Mouse (Mus musculus) right cerebral cortex, adult 18-20 months (tissue): ENCODE results near the gene Grk5.

Experiments
- DNase-seq: peaks from one replicate; pipeline ENCODE4 v3.0.0; 2022; ENCODE audit warnings: mixed read lengths

Gene Grk5

GRCm38 (mm10) chr19:60981391-60981790 lies 91.8 kb downstream of the Grk5 start:
- no peak for DNase-seq

DNA sequence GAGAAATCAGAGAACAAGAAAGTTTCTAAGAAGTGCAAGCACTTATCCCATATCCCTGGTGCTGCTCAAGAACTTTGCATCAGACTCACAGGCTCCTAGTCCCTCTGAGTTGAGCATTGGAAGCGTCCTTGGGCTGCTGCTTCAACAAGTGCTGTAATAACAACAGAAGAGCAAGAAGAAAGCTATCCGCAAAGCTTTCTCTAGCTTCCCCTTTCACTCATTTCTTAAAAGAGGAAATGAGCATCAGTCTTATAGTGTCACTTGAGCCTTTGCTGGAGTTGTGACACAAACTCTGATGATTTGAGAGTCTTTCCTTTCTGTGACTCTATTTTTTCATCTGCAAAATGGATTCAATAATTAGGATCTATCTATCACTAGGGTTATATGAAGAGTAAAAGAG lies 92.3 kb downstream of the Grk5 start:
- no peak for DNase-seq

DNA sequence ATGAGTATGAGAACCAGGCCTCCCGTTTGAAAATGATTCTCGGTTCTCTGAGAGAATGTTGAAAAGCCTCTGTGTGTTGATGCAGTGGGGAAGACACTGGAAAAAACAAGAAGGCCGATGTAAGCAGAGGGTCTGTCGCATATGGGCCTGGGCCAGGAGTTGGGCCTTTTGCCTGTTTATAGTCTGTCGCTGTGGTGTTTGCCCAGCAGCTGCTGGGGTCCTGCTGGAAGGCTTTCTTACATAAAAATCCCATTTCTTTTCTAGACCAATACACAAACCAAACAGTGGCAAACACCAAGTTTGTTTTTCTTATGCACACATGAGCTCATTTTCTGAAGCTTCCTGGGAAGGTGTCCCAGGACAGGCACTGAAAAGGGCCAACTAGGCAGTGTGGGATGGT lies 100.2 kb downstream of the Grk5 start:
- DNase-seq: no peak

GRCm38 (mm10) chr19:60994214-60994613 lies 104.7 kb downstream of the Grk5 start:
- no peak for DNase-seq

GRCm38 (mm10) chr19:60994845-60995244 lies 105.3 kb downstream of the Grk5 start:
- no peak for DNase-seq

- DNase-seq: no peak
These were observed 108.2 kb downstream of the Grk5 start for GRCm38 (mm10) chr19:60997784-60998183.

DNA sequence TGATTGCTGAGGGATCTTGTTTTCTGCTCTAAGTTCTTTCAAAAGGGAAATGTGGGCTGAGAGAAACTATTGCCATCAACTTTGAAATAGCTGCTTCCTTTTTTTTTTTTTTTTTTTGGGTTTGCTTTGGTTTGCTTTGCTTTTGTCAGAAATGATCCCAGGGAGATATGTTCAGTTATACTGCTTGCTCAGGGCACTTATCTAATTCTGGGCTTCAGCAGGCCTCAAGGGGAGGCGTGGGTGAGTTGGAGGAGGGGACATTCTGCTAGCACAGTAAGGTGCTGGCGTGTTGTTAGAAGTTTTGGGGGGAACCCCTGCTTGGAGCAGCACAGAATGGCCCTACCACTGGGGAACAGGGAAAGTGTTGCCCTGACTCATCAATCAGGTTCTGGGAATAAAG lies 110.1 kb downstream of the Grk5 start:
- DNase-seq: no peak

DNA sequence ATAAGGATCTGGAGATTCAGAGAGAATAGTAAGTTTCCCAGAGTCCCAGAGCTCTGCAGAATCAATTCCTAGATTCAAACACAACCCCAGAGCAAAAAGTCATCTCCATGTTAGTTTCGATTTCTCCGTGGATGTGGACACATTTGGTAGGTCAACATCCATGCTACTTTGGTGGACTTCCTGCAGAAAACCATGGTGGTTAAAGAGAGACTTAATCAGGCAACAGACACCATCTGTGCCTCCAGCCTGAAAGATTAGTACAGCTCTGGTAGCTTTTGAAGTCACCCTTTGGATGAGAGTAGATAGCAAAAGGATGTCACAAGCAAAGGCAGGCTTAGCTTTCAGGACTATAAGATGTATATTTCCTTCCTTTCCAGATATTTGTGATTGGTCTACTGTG lies 111.4 kb downstream of the Grk5 start:
- DNase-seq: no peak

GRCm38 (mm10) chr19:61009266-61009665 lies 119.7 kb downstream of the Grk5 start:
- no peak for DNase-seq

DNA sequence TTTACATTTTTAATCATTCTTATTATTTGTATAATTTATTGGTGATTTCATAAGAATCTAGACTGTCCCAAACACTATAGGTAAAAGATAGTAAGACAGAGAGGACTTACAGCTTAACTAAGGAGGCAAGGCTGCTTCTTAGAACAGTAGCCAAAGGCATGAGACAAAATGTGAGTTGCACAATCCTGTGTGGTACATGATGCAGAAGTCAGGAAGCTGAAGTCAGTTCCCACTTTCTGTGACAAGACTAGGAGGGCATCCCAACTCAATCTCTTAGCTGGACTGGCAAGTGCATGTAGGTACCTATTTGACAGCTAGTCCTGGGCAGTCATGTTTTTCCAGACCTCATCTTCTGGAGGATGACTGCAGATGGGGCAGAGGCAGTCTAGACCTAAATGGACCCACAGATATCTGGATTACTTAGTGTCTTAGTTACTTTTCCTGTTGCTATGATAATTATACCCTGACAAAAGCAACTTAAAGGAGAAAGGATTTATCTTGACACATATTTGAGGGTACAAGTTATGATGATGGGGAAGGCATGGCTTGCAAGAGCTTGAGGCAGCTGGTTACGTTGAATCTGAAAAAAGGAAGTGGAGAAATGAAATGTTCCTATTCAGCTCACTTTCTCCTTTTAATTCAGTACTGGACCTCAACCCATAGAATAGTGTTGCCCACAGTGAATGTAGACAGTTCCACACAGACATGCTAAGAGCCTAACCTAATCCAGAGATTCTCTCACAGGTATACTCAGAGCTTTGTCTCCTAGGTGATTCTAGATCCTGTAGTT lies 128.1 kb downstream of the Grk5 start:
- no peak for DNase-seq

DNA sequence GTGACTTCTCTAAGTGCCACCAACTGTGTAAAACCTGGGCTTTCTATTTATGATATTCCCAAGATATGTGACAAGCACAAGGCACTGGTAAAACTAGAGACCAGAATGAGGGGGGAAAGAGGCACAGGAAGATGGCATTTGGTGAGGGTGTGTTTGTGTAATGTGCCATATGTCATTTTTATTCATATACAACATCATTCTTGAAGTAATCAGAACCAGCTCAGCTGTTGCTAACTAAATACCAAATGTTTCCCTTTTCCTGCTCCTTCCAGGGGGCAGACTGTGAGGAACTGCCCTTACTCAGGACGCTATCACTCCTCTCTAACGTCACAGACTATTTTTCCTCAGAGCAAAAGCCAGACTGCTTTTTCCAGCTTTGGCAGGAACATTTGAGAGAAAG lies 132.0 kb downstream of the Grk5 start:
- peak; percentile 3 for DNase-seq

DNA sequence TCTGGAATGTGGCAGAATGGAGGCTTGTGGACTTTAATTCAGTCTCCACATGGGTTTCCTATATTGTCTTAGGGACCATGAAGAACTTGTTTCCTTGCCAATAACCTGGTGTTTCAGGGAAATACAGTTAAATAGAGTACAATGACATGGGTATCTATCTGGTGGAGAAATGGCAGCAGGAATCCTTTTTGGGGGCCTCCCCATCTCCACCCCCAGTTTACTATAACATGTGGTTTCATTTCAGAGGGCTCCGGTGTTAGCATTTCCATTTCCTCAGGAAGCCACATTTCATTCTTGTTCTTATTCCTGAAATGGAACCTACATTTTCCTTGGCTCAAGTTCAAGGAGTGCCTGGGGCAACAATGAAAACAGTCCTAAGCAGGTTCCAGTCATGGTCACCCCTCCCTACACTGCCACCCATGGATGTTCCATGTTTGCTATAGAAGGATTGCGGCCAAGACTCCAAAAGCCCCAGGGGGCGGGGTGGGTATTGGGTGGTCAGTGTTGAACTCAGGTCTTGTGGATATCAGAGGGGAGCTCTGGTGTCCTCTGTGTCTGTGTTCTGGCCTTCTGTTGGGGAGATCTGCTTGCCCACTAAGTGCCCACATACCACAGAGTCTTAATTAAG lies 132.5 kb downstream of the Grk5 start:
- DNase-seq: no peak

DNA sequence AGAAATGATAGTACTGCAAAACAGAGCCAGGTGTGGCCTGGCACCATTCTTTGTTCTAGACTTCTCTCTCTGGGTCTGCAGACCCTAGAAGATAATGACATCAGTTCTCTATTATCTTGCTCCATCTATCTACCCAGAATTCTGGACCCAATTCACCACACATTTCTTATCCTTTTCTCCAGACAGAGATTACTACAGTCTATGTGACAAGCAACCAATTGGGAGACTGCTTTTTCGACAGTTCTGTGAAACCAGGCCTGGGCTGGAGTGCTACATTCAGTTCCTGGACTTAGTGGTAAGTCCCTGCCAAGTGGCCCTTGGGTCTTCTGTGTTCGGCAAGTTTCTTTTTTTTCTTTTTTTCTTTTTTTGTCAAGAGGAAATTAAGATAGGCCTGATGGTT lies 142.0 kb downstream of the Grk5 start:
- no peak for DNase-seq

- DNase-seq: no peak
These were observed 149.6 kb downstream of the Grk5 start for GRCm38 (mm10) chr19:61039151-61039550.

- no peak for DNase-seq
These were observed 159.1 kb downstream of the Grk5 start for GRCm38 (mm10) chr19:61048646-61049045.

DNA sequence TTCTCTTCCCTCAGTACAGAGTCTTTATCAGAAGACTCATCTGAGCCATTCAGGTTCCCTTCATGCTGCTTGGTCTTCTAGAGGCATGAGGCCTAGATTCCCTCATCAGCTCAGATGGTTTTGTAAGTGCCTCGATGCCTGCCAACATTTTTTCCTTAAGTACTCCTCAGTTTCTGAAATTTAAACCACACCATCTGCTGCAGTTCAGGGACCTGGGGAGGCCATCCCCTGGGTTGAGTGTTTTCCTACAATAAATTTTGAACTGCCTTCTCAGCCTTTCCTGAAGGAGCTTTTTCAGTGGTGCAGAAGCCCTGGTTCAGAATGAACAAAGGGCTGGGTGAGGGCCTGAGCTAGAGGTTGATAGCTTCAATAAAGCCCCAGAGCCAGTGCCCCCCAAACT lies 159.9 kb downstream of the Grk5 start:
- DNase-seq: no peak

GRCm38 (mm10) chr19:61051151-61051550 lies 161.6 kb downstream of the Grk5 start:
- no peak for DNase-seq

DNA sequence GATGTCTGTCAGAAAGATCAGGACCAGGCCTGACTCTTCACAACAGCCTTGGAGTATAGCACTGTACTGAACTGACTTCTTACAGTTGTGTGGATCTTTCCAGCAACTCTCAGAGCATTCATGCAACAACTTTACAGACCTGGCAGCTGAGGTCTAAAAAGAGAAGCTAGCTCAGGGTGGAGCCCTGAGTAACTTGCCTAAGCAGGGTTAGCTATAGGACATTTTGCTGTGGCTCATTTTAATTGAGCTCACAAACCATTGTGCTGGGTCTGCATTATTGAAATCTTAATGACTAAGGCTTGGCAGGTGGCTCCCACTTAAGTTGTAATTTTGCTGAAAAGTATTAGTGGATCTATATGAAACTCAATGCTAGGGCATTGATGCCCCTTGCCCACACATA lies 162.5 kb downstream of the Grk5 start:
- DNase-seq: no peak

- DNase-seq: no peak
These were observed 163.2 kb downstream of the Grk5 start for GRCm38 (mm10) chr19:61052786-61053185.

DNA sequence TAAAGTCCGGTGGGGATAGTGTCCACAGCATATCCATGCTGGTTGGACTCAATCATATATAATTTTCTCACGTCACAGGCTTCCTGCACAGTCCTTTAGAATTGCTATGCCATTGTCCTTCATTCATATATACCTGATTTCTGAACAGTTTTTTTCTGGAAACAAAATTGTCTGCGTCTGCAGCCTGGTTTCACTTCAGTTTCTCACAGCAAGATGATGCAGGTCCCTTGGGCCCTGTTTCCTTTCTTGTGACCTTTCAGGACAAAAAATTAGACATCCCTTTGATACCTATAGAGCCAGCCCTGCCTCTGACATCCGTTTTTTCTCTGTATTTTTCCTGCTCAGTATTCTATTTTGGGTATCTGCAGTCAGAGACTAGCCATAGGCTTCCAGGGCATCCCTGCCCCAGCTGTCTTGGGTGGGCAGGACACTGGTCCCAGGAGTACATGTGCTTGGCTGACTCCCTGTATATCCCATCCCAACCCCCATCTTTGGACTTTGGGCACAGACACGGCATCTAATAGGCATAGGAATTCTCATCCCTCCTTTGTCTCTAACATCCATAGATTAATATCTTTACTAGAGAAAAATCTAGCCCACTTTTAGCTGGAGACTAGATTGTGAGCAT lies 167.3 kb downstream of the Grk5 start:
- no peak for DNase-seq

DNA sequence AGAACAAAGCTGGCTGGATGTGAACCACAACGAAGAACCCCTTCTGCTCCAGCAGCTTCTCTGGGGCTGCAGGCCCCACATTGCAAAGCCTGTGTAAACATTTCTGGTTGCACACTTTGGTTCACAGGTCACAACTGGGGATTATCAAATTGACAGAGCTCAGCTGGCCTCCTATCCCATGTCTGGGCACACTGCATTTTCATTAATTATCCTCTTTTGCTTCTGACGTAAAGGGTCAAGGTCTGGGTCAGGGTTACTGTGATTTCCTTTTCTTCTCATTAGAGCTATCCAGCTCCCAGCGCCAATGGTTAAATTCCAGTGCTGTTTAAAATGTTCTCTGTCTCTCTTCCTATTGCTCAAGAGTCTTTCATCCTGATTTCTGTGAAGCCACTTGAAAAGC lies 168.0 kb downstream of the Grk5 start:
- no peak for DNase-seq

DNA sequence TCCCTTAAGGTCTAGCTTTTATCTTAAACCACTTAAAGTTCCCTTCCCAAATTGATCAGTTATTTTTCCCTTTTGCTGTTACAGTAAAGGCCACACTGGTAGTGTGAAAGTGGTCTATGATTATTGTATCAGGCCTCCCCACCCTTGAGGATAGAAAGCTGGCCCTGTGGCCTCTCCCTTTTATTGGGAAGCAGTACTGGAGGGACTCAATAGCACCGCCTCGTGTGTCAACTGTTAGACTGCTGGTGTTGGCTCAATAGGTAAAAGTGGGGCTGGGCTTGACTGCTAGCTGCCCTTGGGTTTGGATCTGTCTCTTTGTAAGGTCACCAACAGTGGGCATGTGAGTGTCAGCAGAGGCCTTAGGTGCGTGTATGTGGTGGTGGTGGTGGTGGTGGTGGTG lies 174.8 kb downstream of the Grk5 start:
- no peak for DNase-seq

DNA sequence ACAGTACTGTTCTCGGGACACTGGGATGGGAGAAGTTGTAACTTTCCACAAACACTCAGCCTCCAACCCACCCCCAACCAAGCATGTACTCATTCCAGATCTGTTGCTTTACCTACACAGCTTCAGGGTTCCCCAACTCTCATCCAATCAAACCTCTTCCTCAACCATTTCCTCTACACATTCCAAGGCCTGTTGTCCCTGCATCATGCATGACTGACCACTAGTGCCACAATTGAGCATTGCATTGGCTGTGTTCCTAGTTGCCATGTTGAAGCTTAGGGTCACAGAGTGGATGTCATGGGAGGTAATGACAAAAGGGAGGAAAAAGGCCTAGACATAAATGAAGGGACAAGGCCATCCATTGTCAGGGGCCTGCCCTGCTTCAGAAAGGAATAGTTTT lies 175.5 kb downstream of the Grk5 start:
- DNase-seq: no peak

- DNase-seq: no peak
These were observed 189.1 kb downstream of the Grk5 start for GRCm38 (mm10) chr19:61078622-61079021.
